Mouse (Mus musculus) right cerebral cortex, postnatal 36 days (tissue): ENCODE data around the gene Pcx.

Experiments used
- DNase-seq, 2 experiments: peaks; one replicate each; pipeline ENCODE4 v3.0.0; 2022; ENCODE audit warnings: low spot score in 2 of 2, mixed read lengths in 1 of 2

Pcx gene

DNA sequence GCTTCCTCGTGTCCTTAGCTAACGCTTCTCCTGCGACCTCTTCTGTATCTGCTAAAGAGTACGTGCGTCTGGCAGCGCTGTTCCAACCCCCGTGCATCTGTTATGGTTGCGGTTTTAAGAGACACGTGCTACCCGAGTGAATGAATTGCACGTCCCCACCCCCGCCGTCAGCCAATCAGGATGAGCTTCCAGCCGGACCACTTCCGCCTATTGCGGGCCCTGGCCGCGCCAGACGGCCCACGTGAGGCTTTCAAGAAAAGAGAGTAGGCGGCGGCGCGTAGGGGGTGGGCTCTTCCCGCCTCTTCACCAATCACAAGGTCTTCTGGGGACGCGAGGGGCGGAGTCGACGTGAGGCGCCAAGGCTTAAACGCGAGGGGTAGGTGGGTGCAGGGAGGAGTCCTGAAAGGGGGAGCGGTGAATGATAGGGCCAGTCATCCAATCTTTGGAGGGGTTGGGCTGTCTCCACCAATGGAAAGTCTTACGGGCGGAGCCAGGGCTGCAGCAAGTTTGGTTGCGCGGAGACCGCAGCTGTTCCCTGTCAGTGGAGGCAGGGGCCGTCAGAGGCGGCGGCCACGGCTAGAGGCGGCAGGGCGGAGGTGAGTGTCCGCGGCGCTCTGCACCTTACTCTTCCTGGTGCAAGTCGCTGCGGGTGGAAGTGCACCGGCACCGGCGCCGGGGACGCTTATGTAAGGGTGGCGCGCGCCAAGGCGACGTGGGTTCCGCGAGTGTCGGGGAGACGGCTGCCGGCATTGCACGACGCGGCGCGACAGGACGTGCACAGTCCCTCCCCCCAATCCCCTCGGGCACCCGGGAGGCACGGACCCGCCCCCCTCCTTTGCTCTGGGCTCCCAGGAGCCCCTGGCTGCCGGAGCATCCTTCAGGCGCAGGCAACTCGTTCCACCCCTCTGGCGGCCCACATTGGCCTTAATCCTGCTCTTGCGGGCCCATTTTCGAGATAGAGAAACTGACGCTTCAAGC, at the start of gene Pcx:
TSS of gene Pcx (plus strand) at position 487 of the 978 bp plus-strand sequence.
- DNase-seq, result peak; percentile 99

DNA sequence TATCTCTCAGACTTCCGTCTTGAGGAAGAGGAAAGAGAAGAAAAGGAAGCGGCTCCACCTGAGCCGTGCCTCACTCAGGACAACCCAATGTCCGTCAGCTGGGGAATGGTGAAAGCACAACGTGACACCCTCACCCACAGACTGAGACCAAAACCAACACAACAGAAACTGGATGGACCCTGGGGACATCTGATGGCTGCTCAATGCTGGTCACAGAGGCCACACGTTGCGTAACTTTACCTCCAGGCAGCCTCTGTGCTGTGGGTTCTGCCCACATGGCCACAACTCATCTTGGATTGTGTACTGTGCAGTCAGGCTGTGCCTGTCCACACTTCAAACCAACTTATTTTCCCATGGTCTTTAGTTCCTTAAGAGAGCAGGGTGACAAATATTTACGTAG, 48.3 kb upstream of the Pcx start:
- no peak for DNase-seq

DNA sequence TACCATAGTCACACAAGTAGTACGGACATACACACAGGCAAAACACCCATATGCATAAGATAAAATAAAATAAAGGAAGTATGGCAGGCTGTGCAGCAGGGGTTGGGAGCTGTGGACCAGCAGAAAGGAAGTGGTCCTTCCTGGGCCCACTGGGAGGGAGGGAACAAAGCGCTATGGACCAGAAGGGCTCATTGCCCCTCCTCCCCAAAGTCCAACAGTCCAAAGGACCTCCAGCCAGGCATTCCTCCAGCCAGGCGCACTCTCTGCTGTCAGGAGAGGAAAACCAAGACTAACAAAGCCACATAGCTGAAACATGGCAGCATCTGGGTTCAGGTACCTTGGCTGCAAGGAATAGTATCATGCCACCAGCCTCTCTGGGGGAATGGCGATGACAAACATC, 45.6 kb upstream of the Pcx start:
- DNase-seq, result no peak

DNA sequence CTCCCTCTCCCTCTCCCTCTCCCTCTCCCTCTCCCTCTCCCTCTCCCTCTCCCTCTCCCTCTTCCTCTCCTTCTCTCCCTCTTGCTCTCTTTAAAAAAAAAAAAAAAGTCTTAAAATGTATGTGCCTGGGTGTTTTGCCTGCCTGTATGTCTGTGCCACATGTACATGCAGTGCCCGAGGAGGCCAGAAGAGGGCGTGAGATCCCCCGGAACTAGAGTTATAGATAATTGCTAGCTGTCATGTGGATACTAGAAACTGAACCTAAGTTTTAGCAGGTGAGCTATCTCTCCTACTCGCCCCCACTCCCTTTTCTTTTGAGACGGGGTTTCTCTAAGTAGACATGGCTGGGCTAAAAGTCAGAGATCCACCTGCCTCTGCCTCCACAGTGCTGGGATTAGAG, 41.9 kb upstream of the Pcx start:
- no peak for DNase-seq

DNA sequence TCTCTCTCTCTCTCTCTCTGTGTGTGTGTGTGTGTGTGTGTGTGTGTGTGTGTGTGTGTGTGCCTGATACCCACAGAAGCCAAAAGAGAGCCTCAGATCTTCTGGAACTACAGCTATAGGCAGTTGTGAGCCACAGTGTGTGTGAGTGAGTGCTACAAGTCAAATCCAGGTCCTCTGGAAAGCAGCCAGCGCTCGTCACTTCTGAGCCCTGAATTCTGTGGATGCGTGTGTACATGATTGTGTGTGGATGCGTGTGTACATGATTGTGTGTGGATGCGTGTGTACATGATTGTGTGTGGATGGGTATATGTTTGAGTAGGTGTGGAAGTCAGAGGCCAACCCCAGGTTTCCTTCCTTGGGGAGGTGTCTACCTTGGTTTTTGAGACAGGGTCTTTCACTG, 36.7 kb upstream of the Pcx start:
- DNase-seq, result no peak

DNA sequence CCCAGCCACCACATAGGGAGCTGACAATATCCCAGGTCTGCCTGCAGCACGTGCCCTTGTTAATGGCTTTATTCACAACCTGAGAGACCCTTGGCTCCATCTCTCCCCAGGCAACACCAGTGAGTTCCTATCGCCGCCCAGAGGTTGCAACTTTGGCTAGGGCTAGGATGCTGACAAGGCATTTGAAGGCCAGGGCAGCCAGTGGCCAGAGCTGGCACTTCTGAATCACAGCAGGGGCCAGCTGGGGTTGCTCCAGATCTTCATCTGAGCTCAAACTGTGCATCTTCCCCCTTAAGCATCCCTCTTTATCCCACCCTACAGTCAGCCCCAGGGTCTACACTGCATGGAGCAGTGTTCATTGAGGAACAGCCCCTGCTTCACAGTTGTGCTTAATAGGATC, 35.5 kb upstream of the Pcx start:
- no peak for DNase-seq

DNA sequence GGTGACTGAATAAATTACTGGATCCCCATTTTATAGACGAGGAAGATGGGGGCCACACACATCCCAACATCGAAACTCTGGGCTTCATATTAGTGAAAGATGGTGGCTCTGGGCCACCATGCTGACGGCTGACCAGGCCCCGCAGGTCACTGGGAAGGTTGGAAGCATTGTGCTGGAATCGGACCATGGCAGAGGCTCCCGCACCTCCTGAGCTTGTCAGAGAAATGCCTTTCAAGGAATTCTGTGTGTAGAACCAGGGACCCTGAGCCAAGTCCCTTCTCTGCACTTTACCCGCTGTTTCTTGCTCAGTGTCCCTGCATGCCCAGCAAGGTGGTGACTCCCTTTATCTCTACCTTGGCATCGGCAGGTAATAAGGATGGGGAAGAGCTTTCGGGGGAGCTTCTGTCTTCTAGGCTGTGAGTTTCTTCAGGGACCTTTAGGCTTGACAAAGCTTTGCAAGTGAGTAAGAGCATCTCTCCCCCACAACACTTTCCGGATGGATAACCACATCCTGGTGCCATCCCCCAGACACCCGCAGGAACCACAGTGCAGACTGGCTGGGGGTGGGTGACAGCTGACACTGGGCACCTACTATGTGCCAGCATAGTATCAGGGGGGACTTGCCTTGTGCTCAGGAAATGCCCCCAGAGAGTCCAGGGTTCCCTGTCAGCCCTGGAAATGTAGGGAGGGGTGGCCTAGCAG, 34.9 kb upstream of the Pcx start:
- DNase-seq, result no peak

DNA sequence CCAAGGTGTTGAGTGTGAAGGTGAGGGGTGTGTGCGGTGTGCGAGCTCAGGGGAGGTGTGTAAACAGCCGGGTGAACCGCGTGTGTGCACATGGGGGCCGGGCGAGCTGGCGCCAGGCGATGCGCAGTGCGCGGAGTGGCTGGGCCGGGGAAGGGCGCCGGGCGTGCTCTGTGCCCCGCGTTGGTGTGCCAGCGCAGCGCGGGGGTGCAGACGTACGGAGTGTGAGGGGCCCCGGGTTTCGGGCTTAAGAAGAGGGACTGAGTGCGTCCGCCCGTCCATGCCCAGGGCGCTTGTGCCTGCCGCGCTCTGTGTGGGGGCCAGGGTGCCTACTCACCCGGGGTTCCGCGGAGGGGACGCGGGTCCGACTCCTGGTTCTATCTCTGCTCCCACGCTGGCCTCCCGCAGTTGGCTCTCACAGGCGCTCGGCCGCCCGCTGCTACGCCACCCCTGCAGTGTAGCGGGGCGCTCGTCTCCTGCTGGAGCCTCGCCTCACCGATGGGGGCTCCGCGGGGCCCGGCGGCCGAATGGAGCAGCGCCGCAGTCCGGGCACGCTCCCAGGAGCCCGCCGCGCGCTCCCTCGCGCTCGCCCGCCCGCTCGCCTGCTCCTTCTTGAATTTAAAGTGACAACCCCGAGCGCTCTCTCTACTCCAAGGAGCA, 33.5 kb upstream of the Pcx start:
- peak; percentile 46 to 50 for DNase-seq

DNA sequence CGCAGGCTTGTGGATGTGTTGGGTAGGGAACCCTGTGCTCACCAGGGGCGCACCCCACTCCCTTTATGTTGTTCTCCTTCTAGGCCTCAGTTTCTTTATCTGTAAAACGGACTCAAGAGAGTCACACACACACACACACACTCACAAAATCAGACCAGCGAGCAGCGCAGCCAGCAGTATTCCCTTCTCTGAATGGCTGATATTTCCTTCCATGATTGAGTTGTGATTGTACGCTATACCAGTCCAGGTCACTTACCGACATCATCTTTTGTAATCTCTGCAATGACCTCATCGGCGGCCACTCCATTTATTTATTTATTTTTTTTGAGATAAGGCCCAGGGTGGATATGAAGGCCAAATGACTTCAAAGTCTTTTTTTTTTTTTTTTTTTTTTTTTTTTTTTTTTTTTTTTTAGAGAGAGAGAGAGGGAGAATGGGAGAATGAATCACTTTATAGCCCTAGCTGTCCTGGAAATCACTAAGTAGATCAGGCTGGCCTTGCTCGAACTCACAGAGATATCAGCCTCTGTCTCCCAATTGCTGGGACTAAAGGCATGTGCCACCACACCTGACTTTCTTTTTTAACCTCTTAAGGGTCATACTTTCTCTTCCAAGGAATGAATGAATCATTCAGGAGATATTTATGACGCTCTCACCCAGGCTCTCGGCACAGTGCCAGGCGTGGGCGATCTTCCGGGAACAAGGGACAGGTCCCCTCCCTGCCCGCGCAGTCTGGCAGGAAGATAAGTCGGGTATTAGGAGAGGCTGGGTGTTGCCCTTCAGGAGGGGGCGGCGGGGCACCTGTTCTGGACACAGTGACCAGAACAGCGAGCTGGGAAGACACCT, 32.7 kb upstream of the Pcx start, which contains the start of gene Syt12:
TSS of gene Syt12 (minus strand) at position 103 of the 845 bp plus-strand sequence.
- peak; percentile 43 to 44 for DNase-seq

DNA sequence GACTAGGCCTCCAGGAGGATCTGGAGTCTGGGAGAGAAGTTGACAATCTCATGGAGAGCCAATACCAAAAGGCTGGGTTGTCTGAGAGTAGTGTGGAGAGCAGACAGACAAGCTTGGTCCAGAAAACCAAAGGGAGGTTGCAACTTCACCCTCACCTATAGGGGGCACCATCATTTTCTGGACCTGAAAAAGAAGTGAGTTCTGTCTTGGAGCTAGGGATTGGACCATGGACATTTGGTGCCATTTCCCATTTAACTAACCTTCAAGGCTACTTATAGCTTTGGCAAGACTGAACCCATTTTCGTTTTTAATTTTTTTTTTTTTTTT, 32.1 kb upstream of the Pcx start:
- DNase-seq, result no peak

DNA sequence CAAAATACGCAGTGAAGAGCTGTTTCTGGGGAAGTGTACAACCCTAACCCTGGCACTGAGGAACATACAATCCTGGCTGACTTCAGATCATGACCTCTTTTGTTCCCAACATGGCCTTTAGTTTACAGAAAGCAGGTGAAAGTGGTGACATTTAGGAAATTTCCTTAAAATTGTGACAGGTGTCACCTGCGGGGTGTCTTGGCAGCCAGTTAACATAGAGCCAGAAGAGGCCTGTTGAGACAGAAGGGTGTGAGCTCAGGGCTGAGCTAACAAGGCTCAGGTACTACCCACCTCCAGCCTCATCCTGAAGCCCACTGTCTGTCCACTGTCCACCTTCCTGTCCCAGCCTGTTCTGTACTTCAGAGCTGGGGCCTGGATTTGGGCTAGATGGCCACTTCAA, 30.2 kb upstream of the Pcx start:
- DNase-seq, result no peak

DNA sequence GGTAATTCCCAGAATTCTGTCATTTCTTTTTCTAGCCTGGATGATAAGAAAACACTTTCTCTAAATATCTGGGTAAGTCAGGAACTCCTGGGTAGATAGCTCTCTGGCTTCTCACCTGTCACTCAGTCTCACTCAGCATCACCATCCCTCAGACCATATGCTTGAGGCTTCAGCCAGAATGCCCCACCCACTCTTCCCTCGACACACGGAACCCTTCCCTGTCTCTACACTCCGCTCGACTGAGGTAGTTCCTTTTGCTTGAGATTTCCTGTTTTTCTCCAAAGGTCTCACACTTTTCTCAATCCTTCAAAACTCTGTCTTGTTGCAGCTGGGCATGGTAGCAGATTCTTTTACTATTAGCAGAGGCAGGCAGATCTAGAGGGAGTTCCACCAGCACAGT, 28.9 kb upstream of the Pcx start:
- peak; percentile 49 to 71 for DNase-seq

DNA sequence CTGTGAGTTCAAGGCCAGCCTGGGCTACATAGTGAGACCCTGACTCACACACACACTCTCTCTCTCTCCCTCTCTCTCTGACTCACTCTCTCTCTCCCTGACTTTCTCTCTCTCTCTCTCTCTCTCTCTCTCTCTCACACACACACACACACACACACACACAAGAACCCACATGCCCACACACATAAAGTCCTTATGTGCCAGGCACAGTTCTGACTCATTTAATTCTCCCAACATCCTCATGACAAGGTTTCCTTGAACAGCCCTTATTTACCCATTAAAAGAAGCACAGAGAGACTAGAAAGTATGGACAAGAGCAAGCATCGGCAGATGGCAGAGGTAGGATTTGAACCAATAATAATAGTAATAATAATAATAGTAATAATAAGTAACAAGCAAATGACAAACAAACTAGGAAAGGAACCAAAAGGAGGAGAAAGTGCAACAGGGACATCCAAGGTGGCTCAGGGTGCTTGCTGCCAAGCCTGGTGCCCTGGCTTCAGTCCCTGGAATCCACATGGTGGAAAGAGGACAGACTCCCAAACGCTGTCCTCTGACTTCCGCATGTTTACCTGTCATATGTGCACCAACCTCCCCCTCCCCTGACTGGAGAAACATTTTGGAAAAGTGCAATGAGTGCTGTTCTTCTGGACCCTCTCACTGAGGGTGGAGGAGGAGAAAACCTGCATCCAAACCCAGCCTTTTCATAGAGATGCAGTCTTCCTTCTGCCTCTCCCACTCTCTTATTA, 28.0 kb upstream of the Pcx start:
- DNase-seq, result peak in 1 of 2 experiments; percentile 38

DNA sequence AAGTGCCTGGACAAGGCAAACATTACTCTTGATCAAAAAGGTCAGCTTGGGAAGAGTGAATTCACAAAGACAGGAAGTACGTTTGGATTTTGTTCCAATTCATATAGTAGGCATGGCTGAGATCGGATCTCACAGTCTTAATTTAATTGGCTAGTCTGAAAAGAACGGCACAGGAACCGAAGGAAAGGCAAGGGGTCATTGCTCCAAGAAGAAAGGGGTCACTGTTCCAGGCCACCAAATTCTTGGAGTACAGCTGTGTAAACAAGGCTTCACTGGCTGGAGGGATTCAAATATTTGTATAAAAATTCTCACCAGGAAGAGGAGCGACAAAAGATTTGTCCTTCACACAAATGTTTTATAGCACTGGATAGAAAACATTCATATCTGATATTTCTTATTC, 25.3 kb upstream of the Pcx start:
- DNase-seq, result no peak

DNA sequence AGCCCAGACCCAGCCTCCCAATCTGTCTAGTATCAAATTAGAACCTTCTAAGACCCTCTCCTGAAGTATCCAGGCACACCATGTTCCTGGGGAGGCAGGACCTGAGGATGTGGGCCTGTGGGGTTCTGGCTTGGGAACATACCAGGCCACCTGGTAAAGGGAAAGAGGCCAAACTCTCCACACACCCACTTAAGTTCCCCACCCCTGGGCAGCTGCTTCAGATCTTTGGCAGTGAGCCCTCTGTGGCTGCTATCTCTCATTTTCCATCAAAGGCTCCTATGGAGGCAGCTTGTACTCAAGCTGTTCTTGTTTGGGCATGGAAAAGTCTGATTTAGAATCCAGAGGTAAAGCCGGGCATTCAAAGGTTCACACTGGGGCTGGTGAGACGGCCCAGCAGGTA, 22.4 kb upstream of the Pcx start:
- no peak for DNase-seq

DNA sequence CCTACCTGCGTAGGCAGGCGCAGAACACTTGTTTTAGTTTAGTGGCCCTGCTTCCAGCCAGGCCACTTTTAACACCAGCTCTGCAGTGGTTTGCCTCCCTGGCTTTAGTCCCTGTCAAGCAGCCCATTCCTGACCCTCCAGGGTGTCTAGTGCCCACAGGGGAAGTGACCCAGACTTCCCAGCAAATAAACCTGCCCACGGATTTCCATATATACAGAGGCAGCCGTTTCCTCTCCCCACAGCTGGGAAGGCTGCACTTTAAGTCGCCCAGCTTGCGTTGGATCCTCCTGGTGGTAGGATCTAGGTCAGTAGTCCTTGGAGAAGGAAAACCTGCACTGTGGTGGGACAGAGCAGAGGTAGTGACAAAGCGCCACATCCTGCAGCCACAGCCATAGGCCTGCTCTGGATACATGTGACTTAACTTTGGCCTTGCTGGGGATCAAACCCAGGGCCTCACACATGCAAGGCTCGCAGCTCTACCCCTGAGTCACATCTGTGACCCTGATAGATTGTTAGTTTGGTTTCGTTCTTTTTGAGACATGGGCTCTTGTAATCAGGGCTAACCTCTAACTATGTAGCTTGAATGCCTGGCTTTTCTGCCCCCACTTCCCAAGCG, 19.1 kb upstream of the Pcx start:
- DNase-seq, result no peak

DNA sequence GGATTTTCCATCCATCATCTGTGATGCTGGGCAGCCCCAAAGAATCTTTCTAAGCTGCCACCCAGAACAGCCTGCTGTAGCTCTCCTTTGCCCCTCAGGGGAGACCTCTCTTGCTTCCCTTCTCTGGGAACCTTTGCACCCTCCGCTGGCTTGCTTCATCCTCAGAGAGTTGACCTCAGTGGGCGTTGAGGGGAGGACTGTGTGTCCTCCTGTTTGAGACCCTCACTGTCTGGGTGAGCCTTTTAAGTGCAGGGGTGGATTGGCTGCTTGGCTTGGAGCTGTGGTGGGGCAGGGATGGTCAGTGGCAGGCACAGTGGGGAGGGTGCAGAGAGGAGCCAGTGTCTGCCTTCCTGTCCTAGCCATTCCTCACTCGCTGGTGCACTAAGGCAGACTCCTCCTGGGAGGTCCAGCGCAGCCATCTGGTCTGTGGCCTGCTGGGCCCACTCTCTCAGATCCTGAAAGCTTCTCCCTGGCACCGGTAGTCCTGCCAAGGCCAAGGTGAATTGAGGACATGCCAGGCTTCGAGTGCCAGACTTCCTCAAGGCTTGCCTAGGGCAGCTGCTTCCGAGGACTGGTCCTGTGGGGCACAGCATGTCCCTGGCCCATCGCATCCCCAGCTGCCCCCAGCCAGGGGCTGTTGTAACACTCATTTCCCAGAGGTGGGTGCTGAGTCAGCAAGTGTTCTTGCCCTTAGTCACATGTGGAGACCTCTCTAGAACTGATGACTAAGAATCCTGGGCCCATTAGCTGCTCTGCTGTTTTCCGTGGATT, 17.6 kb upstream of the Pcx start:
- DNase-seq, result peak; percentile 45 to 50

DNA sequence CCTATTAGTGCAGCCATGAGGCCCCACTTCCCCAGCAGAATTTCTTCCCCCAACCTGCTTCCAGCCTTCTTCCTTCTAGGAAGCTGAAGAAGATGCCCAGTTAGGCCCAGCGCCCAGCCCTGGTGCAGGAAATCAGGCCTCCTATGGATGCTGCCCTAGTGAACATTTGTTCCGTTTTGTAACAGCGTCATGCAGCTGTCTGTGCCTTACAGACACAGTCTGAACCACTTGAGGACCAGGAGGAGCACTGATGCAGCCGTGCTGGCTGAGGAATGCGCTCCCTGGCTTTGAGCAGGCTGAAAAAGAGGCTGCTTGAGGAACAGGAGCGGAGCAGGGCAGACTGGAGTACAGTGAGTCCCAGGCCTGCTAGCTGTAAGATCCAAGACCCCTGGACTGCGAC, 15.6 kb upstream of the Pcx start:
- no peak for DNase-seq

DNA sequence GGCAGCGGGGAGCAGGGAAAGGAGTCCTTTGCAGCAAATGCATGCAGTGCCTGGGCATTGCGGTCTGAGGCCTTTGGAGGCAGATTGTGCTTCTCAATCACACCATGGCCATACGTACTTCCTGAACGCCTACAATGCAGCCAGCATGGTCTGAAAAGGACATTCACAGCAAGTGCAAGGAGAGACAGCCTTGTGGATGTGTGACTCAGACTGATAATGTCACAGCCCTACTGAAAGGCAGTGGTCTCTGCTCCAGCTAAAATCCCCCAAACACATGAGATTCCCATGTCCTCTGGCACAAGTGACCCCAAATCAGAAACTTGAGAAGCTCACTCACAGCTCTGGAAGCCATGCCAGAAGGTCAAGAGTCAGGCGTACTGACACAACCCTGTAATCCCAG, 14.5 kb upstream of the Pcx start:
- no peak for DNase-seq
